Mouse (Mus musculus): ENCODE data around the gene Ythdc1. TPM values are rescaled to one million over a fixed set of nuclear protein-coding genes. Genes with fewer than 3 reads are reported as not detected.
"Not testable (repeated sequence)": the region's sequence is repeated elsewhere in the genome, so short reads cannot be mapped to it uniquely, and the experiment has no call there.

Ythdc1 gene
- polyA plus RNA-seq, 1 experiment from 2014 or later, result 45.1 TPM

DNA sequence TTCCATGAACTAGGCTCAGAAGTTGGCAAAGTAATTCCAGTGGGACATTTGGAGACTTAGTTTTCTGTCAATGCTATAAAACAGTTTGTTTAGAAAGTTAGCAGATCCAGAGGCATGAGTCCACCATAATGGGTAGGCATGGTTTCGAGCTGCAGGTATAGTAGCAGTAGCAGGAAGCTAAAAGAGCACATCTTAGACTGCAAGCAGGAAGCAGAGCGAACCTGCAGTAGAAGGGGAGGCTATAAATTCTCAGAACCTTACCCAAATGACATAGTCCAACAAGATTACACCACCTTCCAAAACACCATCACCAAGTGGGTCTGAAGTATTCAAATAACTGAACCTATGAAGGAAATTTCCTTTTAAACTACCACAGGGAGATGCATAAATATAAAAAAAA, 36.2 kb downstream of the Ythdc1 start:
- peaks cover 17% of the 10 kb centered on the region for H3K36me3 ChIP-seq (ENCODE audit: insufficient read depth)
- no peak for ATAC-seq (ENCODE audit: insufficient read depth)
- 89% methylated on average over 2 of the region's 2 CpGs for WGBS

DNA sequence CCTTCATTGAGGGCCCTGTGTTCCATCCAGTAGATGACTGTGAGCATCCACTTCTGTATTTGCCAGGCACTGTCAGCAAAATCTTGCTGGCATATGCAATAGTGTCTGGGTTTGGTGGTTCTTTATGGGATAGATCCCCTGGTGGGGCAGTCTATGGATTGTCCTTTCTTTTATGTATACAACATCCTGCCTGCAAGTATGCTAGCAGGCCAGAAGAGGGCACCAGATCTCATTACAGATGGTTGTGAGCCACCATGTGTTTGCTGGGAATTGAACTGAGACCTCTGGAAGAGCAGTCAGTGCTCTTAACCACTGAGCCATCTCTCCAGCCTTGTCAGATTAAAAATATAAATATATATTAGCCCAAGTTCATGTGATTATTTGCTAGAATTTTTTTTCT, 37.2 kb downstream of the Ythdc1 start:
- not testable (repeated sequence) for H3K4me3 ChIP-seq (ENCODE audit: low read depth, low read length); H3K4me2 ChIP-seq; H3K27me3 ChIP-seq (ENCODE audit: insufficient read depth, low read length); DNase-seq; H3K9ac ChIP-seq; H3K36me3 ChIP-seq (ENCODE audit: insufficient read depth); H3K4me1 ChIP-seq (ENCODE audit: insufficient read depth); H3K27ac ChIP-seq (ENCODE audit: low read depth); ATAC-seq (ENCODE audit: insufficient read depth); H3K9me3 ChIP-seq (ENCODE audit: low read depth, low read length)
- peak; percentile 8; the same call in 1 of the 2 replicates for TF ChIP-seq CTCF (IDR thresholded peaks at IDR 0.05; ENCODE audit: low read depth)

More for the DNA sequence above, 36.2 kb downstream of the Ythdc1 start:
- DNase-seq, result no peak
- Histone ChIP-seq H3K27ac (ENCODE audit: low read depth) (no peak overlapping the region), H3K4me3 (ENCODE audit: low read depth, low read length) (no peak overlapping the region), H3K27me3 (ENCODE audit: insufficient read depth, low read length) (no peaks in the 10 kb centered on the region), H3K9ac (no peak overlapping the region), H3K4me1 (ENCODE audit: insufficient read depth) (no peaks in the 10 kb centered on the region), H3K4me2 (no peak overlapping the region), H3K9me3 (ENCODE audit: low read depth, low read length) (no peaks in the 10 kb centered on the region)
- TF ChIP-seq CTCF (IDR thresholded peaks at IDR 0.05; ENCODE audit: low read depth), result no peak

DNA sequence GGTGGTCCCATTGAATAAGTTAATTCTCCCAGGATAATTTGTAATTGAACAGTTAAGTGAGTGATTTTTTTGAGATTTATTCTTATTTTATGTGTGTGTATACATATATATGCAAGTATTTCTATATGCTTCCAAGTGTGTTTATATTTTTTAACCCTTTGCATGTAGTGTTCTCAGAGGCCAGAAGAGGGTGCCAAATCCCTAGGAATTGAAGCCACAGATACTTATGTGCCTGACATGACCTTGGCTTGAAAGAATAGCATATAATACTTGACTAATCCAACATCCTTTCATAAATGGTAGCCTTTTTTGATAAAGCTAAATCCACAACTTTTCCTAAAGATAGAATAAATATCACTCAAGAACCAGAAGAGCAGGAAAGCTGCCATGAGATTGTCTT, 46.1 kb downstream of the Ythdc1 start:
- Histone ChIP-seq H3K9ac (no peak overlapping the region), H3K9me3 (ENCODE audit: low read depth, low read length) (no peaks in the 10 kb centered on the region), H3K27me3 (ENCODE audit: insufficient read depth, low read length) (no peaks in the 10 kb centered on the region), H3K4me1 (ENCODE audit: insufficient read depth) (no peaks in the 10 kb centered on the region), H3K36me3 (ENCODE audit: insufficient read depth) (no peaks in the 10 kb centered on the region), H3K4me2 (no peak overlapping the region), H3K27ac (ENCODE audit: low read depth) (no peak overlapping the region), H3K4me3 (ENCODE audit: low read depth, low read length) (no peak overlapping the region)
- TF ChIP-seq CTCF (IDR thresholded peaks at IDR 0.05; ENCODE audit: low read depth), result peak; percentile 72
- peak; percentile 38; the same call in 1 of the 2 replicates for ATAC-seq (ENCODE audit: insufficient read depth)
- peak; percentile 74 for DNase-seq

DNA sequence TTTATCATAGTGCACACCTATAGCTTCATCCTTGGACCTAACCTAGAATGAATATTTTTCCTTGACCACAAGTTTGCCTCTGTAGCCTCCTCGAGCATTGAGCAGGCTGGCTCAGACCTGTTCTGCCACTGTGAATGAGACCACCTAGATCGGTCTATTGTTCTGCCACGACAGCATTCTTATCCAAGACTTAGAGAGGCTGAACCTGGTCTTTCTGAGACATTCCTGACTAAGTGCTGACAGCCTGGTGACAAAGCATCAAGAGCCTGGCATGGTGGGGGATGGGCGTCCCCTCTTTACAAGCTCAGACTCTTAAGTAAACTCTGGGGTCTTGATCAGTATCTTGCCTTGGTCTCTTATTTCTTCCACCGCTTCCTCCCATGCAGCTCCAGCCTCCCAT, 47.6 kb downstream of the Ythdc1 start:
- no peaks in the 10 kb centered on the region for H3K27me3 ChIP-seq (ENCODE audit: insufficient read depth, low read length)
- peak; percentile 62; the same call in 1 of the 2 replicates for ATAC-seq (ENCODE audit: insufficient read depth)
- no peak for TF ChIP-seq CTCF (IDR thresholded peaks at IDR 0.05; ENCODE audit: low read depth)
- no peaks in the 10 kb centered on the region for H3K36me3 ChIP-seq (ENCODE audit: insufficient read depth)
- no peaks in the 10 kb centered on the region for H3K4me1 ChIP-seq (ENCODE audit: insufficient read depth)
- H3K9ac ChIP-seq, result no peak overlapping the region
- 38% methylated on average over 5 of the region's 5 CpGs for WGBS
- peak; percentile 26 for DNase-seq
- H3K27ac ChIP-seq (ENCODE audit: low read depth), result no peak overlapping the region
- H3K9me3 ChIP-seq (ENCODE audit: low read depth, low read length), result no peaks in the 10 kb centered on the region
- no peak overlapping the region for H3K4me3 ChIP-seq (ENCODE audit: low read depth, low read length)
- H3K4me2 ChIP-seq, result no peak overlapping the region

DNA sequence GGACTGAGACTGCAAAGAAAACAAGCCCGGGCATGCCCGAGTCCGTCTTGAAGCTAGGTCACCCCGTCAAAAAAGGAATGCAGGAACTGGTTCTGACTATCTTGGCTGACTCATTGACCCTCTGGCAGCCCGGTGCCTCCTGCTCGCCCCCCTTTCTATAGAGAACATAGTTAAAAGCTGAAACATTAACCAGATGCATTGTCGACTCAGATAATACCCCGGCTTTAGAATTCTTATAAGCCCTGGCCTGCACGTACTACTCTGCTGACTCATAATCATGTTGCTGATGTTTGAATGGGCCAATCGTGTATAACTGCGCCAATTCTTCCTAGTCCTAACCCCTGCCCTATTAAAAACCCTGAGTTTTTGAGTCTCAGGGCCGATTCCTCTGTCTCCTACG, 52.5 kb downstream of the Ythdc1 start:
- not testable (repeated sequence) for H3K4me3 ChIP-seq (ENCODE audit: low read depth, low read length); H3K27ac ChIP-seq (ENCODE audit: low read depth); H3K27me3 ChIP-seq (ENCODE audit: insufficient read depth, low read length); H3K9ac ChIP-seq; DNase-seq; ATAC-seq (ENCODE audit: insufficient read depth); H3K9me3 ChIP-seq (ENCODE audit: low read depth, low read length); H3K36me3 ChIP-seq (ENCODE audit: insufficient read depth); H3K4me2 ChIP-seq; H3K4me1 ChIP-seq (ENCODE audit: insufficient read depth)
- 69% methylated on average over 13 of the region's 13 CpGs for WGBS

DNA sequence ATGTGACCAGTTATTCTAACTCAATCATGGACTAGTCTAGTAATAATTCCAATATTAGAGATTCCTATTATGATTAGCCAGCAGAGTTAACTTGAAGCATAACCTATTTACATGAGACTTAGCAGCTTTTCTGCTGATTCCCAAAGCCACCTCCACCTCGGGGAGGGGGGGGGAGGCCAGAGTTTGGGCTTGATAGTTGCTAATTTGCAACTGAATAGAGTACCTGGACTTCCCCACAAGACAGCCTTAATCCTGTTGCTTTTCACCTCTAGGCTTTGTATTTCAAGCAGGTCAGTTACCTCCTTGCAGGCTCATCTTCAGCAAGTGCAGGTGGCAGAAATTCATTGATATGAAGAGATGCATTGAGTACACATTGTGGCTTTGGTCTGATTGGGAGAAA, 53.7 kb downstream of the Ythdc1 start:
- 23% methylated on average over 1 of the region's 1 CpGs for WGBS
- H3K4me2 ChIP-seq, result no peak overlapping the region
- ATAC-seq (ENCODE audit: insufficient read depth) (no peak), DNase-seq (no peak)
- no peaks in the 10 kb centered on the region for H3K4me1 ChIP-seq (ENCODE audit: insufficient read depth)
- H3K4me3 ChIP-seq (ENCODE audit: low read depth, low read length), result no peak overlapping the region
- no peaks in the 10 kb centered on the region for H3K36me3 ChIP-seq (ENCODE audit: insufficient read depth)
- no peak for TF ChIP-seq CTCF (IDR thresholded peaks at IDR 0.05; ENCODE audit: low read depth)
- no peaks in the 10 kb centered on the region for H3K27me3 ChIP-seq (ENCODE audit: insufficient read depth, low read length)
- no peak overlapping the region for H3K27ac ChIP-seq (ENCODE audit: low read depth)
- no peaks in the 10 kb centered on the region for H3K9me3 ChIP-seq (ENCODE audit: low read depth, low read length)
- H3K9ac ChIP-seq, result no peak overlapping the region

DNA sequence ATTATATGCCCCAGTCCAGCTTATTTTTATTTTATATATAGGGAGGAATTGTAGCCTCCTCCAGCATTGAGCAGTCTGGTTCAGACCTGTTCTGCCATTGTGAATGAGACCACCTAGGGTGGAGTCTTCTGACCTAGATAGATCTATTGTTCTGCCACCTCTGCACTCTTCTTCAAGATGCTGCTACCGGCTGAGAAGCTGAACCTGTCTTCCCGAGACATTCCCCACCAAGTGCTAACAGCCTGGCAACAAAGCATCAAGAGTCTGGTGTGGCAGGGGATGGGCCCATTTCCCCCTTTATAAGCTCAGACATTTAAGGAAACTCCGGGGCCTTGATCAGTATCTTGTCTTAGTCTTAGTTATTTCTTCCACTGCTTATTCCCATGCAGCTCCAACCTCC, 54.3 kb downstream of the Ythdc1 start:
- H3K9ac ChIP-seq, result no peak overlapping the region
- no peaks in the 10 kb centered on the region for H3K27me3 ChIP-seq (ENCODE audit: insufficient read depth, low read length)
- no peak overlapping the region for H3K27ac ChIP-seq (ENCODE audit: low read depth)
- ATAC-seq (ENCODE audit: insufficient read depth) (no peak), DNase-seq (no peak)
- no peak overlapping the region for H3K4me2 ChIP-seq
- H3K4me1 ChIP-seq (ENCODE audit: insufficient read depth), result no peaks in the 10 kb centered on the region
- no peak for TF ChIP-seq CTCF (IDR thresholded peaks at IDR 0.05; ENCODE audit: low read depth)
- no peaks in the 10 kb centered on the region for H3K36me3 ChIP-seq (ENCODE audit: insufficient read depth)
- no peak overlapping the region for H3K4me3 ChIP-seq (ENCODE audit: low read depth, low read length)
- no peaks in the 10 kb centered on the region for H3K9me3 ChIP-seq (ENCODE audit: low read depth, low read length)
- WGBS, result 33% methylated on average over 3 of the region's 3 CpGs

DNA sequence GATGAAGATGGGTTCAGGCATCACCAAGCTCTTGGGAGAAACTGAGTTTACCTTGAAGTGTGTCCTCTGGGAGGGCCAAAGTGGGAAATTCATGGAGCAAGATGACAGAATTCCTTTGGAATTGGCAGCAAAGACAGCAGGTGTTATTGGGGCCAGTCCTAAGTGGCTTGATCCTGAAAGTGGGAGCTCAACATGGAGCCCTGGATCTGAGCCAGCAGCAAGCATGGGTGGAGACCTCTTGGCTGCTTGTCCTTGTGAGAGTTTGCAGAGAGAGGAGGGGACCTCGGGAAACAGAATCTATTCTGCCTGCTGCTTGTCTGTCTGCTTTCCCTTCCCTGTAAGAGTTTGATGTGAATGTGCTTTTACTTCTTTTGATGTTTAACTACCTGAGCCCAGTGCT, 67.9 kb downstream of the Ythdc1 start:
- Histone ChIP-seq H3K9ac (no peak overlapping the region), H3K27ac (ENCODE audit: low read depth) (no peak overlapping the region), H3K4me3 (ENCODE audit: low read depth, low read length) (no peak overlapping the region), H3K27me3 (ENCODE audit: insufficient read depth, low read length) (no peaks in the 10 kb centered on the region), H3K4me1 (ENCODE audit: insufficient read depth) (no peaks in the 10 kb centered on the region), H3K4me2 (no peak overlapping the region), H3K9me3 (ENCODE audit: low read depth, low read length) (no peaks in the 10 kb centered on the region), H3K36me3 (ENCODE audit: insufficient read depth) (no peaks in the 10 kb centered on the region)
- peak; percentile 11 for DNase-seq
- TF ChIP-seq CTCF (IDR thresholded peaks at IDR 0.05; ENCODE audit: low read depth), result no peak
- ATAC-seq (ENCODE audit: insufficient read depth), result no peak
- WGBS, result 22% methylated on average over 1 of the region's 1 CpGs

Other genes starting within 250 kb of the Ythdc1 start
- gene Tmprss11f, start 171.8 kb upstream of the Ythdc1 start, polyA plus RNA-seq (2014; fragmentation: Nextera tagmentation; extraction: Ambion mirVana), result not detected in 2 replicates
- not detected in 2 replicates for gene Tmprss11b, start 127.9 kb upstream of the Ythdc1 start, polyA plus RNA-seq (2014; fragmentation: Nextera tagmentation; extraction: Ambion mirVana)
- gene Tmprss11e, start 58.4 kb upstream of the Ythdc1 start, polyA plus RNA-seq (2014; fragmentation: Nextera tagmentation; extraction: Ambion mirVana), result not detected in 2 replicates
- gene Ugt2b34, start 102.7 kb downstream of the Ythdc1 start, polyA plus RNA-seq (2014; fragmentation: Nextera tagmentation; extraction: Ambion mirVana), result not detected in 2 replicates
- not detected in 2 replicates for gene Ugt2b1, start 122.3 kb downstream of the Ythdc1 start, polyA plus RNA-seq (2014; fragmentation: Nextera tagmentation; extraction: Ambion mirVana)
- not detected in 2 replicates for gene Ugt2b35, start 196.6 kb downstream of the Ythdc1 start, polyA plus RNA-seq (2014; fragmentation: Nextera tagmentation; extraction: Ambion mirVana)